Mouse (Mus musculus) ES-Bruce4 (cell line): Measurements from ENCODE around the gene Mmd.

Source experiments
- CTCF ChIP-seq: IDR thresholded peaks from one replicate; pipeline ENCODE4 v1.8.1; 2011; ENCODE audit warnings: low read depth, low read length
- POLR2A ChIP-seq: IDR thresholded peaks from one replicate; pipeline ENCODE4 v1.8.1; 2011; ENCODE audit warnings: low read length; ENCODE audit not compliant: insufficient read depth

GRCm38 (mm10) chr11:90250189-90250588 is 933 bp downstream of the Mmd start:
- no peak for TF ChIP-seq CTCF
- TF ChIP-seq POLR2A: no peak
